Mouse (Mus musculus) heart, adult 2 months (tissue): ENCODE measurements around the gene Agpat2. TPM values are rescaled to one million over a fixed set of nuclear protein-coding genes. Genes with fewer than 3 reads are reported as not detected.

Experiments
- DNase-seq, 2 experiments: peaks; one replicate each; pipeline ENCODE4 v3.0.0; 2021
- H3K27ac ChIP-seq: fragments of 200-600 bp; 2 replicates; pipeline ENCODE4 v1.8.1; 2022
- H3K27me3 ChIP-seq: fragments of 200-500 bp; 2 replicates; pipeline ENCODE4 v1.6.1; 2012; ENCODE audit warnings: mild to moderate bottlenecking, low read length, inconsistent platforms, mixed read lengths; ENCODE audit not compliant: control insufficient read depth, insufficient read depth
- H3K36me3 ChIP-seq: fragments of 200-500 bp; 2 replicates; pipeline ENCODE4 v1.6.1; 2012; ENCODE audit warnings: low read length, inconsistent platforms; ENCODE audit not compliant: control insufficient read depth, insufficient read depth
- H3K4me1 ChIP-seq: fragments of 200-500 bp; 2 replicates; pipeline ENCODE4 v1.6.1; 2011; ENCODE audit warnings: low read length; ENCODE audit not compliant: control insufficient read depth, insufficient read depth
- H3K4me3 ChIP-seq: fragments of 200-600 bp; 2 replicates; pipeline ENCODE4 v1.8.1; 2022
- H3K79me2 ChIP-seq: fragments of 200-500 bp; replicated peaks from 2 replicates; pipeline ENCODE4 v1.6.1; 2012; ENCODE audit warnings: mild to moderate bottlenecking, inconsistent platforms, low read length, moderate library complexity, mixed read lengths; ENCODE audit not compliant: control insufficient read depth, insufficient read depth
- H3K9ac ChIP-seq: fragments of 200-500 bp; 2 replicates; pipeline ENCODE4 v1.6.1; 2012; ENCODE audit warnings: low read depth, mild to moderate bottlenecking, control low read depth, inconsistent platforms, low read length, mixed read lengths
- CTCF ChIP-seq: fragments of 200-600 bp; IDR thresholded peaks from 2 replicates; pipeline ENCODE4 v1.8.1; 2022; ENCODE audit warnings: antibody characterized with exemption, mild to moderate bottlenecking, moderate library complexity
- EP300 ChIP-seq: fragments of 200-500 bp; IDR thresholded peaks from 2 replicates; pipeline ENCODE4 v1.6.1; 2011; ENCODE audit warnings: low read depth, low read length, control low read depth; ENCODE audit not compliant: insufficient read depth
- POLR2A ChIP-seq: fragments of 200-500 bp; IDR thresholded peaks from 2 replicates; pipeline ENCODE4 v1.6.1; 2011; ENCODE audit warnings: mild to moderate bottlenecking, low read depth, low read length, control low read depth; ENCODE audit not compliant: insufficient read depth
- WGBS: fragments of 180-500 bp; shearing (Covaris S2); methylation state at CpG from one replicate; pipeline ENCODE4 v1.1.7; 2018; 5-methylcytosine and 5-hydroxymethylcytosine counted together
- intact Hi-C: fragments of 180-260 bp; cut with DNase I; formaldehyde crosslinking; loops from one replicate; pipeline ENCODE4 v1.15.1; 2025
- polyA plus RNA-seq: library from polyadenylated mRNA; depleted of rRNA; stranded (reverse); fragments of >200 nt; gene quantifications from 2 replicates; pipeline ENCODE4 v1.2.3, GENCODE M21; 2012
- total RNA-seq, 2 experiments: library from RNA; stranded (reverse); gene quantifications; 2 replicates each; pipeline ENCODE4 v1.2.3; 2021

Agpat2 gene
- total and polyA plus RNA-seq, 3 experiments: 52.8 to 142 (median 59.2) TPM

- DNase-seq: peak; percentile 76 to 85
- WGBS: 31% methylated on average over 5 of the region's 5 CpGs
- H3K79me2 ChIP-seq: no peaks in the 10 kb centered on the region
- intact Hi-C loops: no loop called here
- peaks cover 26% of the 10 kb centered on the region for H3K4me1 ChIP-seq
- H3K9ac ChIP-seq: peak overlapping the region; percentile 49
- H3K4me3 ChIP-seq: peak overlapping the region; percentile 46
- no peaks in the 10 kb centered on the region for H3K27me3 ChIP-seq
- H3K27ac ChIP-seq: peak overlapping the region; percentile 92
- TF ChIP-seq EP300 (peak; percentile 99), CTCF (no peak), POLR2A (peak; percentile 62)
- H3K36me3 ChIP-seq: no peaks in the 10 kb centered on the region
Observed at GRCm38 (mm10) chr2:26571826-26572225, 32.4 kb downstream of the Agpat2 start.

GRCm38 (mm10) chr2:26571400-26571799 lies 32.8 kb downstream of the Agpat2 start:
- Histone ChIP-seq H3K79me2 (no peaks in the 10 kb centered on the region), H3K9ac (peak overlapping the region; percentile 49), H3K4me1 (peaks cover 25% of the 10 kb centered on the region), H3K36me3 (no peaks in the 10 kb centered on the region), H3K4me3 (peak overlapping the region; percentile 46), H3K27me3 (no peaks in the 10 kb centered on the region), H3K27ac (peak overlapping the region; percentile 92)
- WGBS: 40% methylated on average over 9 of the region's 9 CpGs
- intact Hi-C loops: no loop called here
- peak in 1 of 2 experiments; percentile 65 for DNase-seq
- TF ChIP-seq POLR2A (peak; percentile 47; the same call in 1 of the 2 replicates), EP300 (0 out of 2 replicates have a peak, but pooled peaks have one; percentile 9), CTCF (peak; percentile 57)

GRCm38 (mm10) chr2:26570034-26570433 lies 34.2 kb downstream of the Agpat2 start:
- no peaks in the 10 kb centered on the region for H3K79me2 ChIP-seq
- peak overlapping the region; percentile 92 for H3K27ac ChIP-seq
- intact Hi-C loops: loop anchor here (1.0 kb wide), 1 partner anchor 17 kb away; no protein-coding TSS in a partner anchor
- H3K4me3 ChIP-seq: peak overlapping the region; percentile 46
- no peaks in the 10 kb centered on the region for H3K27me3 ChIP-seq
- peak overlapping the region; percentile 49; the same call in 1 of the 2 replicates for H3K9ac ChIP-seq
- H3K36me3 ChIP-seq: no peaks in the 10 kb centered on the region
- whole genome bisulfite sequencing: 17% methylated on average over 3 of the region's 3 CpGs
- TF ChIP-seq CTCF: peak; percentile 85
- peak; percentile 36; the same call in 1 of the 2 replicates for TF ChIP-seq POLR2A
- TF ChIP-seq EP300: peak; percentile 40; the same call in 1 of the 2 replicates
- peak; percentile 63 to 79 for DNase-seq
- H3K4me1 ChIP-seq: peaks cover 24% of the 10 kb centered on the region

GRCm38 (mm10) chr2:26566221-26566620 lies 38.0 kb downstream of the Agpat2 start:
- intact Hi-C loops: loop anchor here (1.0 to 10.0 kb wide), 3 partner anchors 117 to 411 kb away; no protein-coding TSS in a partner anchor
- peaks cover 9% of the 10 kb centered on the region for H3K4me1 ChIP-seq
- H3K27me3 ChIP-seq: no peaks in the 10 kb centered on the region
- no peaks in the 10 kb centered on the region for H3K36me3 ChIP-seq
- no peak overlapping the region for H3K27ac ChIP-seq
- WGBS: 11% methylated on average over 4 of the region's 4 CpGs
- peak in 1 of 2 experiments; percentile 68 for DNase-seq
- TF ChIP-seq POLR2A (no peak), CTCF (peak; percentile 85), EP300 (peak; percentile 29; the same call in 1 of the 2 replicates)
- no peak overlapping the region for H3K9ac ChIP-seq
- H3K4me3 ChIP-seq: no peak overlapping the region
- H3K79me2 ChIP-seq: no peaks in the 10 kb centered on the region

GRCm38 (mm10) chr2:26561351-26562016 lies 42.7 kb downstream of the Agpat2 start:
- Histone ChIP-seq H3K79me2 (no peaks in the 10 kb centered on the region), H3K36me3 (no peaks in the 10 kb centered on the region), H3K27me3 (no peaks in the 10 kb centered on the region), H3K9ac (no peak overlapping the region), H3K4me3 (no peak overlapping the region), H3K4me1 (peaks cover 11% of the 10 kb centered on the region), H3K27ac (peak overlapping the region; percentile 1; the same call in 1 of the 2 replicates)
- intact Hi-C loops: loop anchor here (1.0 to 10.0 kb wide), 5 partner anchors 59 to 407 kb away; no protein-coding TSS in a partner anchor
- TF ChIP-seq POLR2A: no peak
- 0 out of 2 replicates have a peak, but pooled peaks have one; percentile 99 for TF ChIP-seq CTCF
- TF ChIP-seq EP300: peak; percentile 95
- WGBS: 37% methylated on average over 6 of the region's 6 CpGs
- peak in 1 of 2 experiments; percentile 60 for DNase-seq

GRCm38 (mm10) chr2:26560506-26560905 lies 43.7 kb downstream of the Agpat2 start:
- WGBS: 85% methylated on average over 5 of the region's 5 CpGs

More at GRCm38 (mm10) chr2:26560506-26560905, 43.7 kb downstream of the Agpat2 start:
- Histone ChIP-seq H3K27me3 (no peaks in the 10 kb centered on the region), H3K79me2 (no peaks in the 10 kb centered on the region), H3K27ac (no peak overlapping the region), H3K9ac (no peak overlapping the region), H3K4me3 (no peak overlapping the region), H3K36me3 (peaks cover 4% of the 10 kb centered on the region; the same call in 1 of the 2 replicates), H3K4me1 (peaks cover 18% of the 10 kb centered on the region)
- TF ChIP-seq CTCF: no peak
- no peak for TF ChIP-seq EP300
- no peak for TF ChIP-seq POLR2A
- DNase-seq: no peak
- intact Hi-C loops: loop anchor here (2.0 to 10.0 kb wide), 3 partner anchors 58 to 406 kb away; no protein-coding TSS in a partner anchor
